Mouse (Mus musculus) MEL (cell line): ENCODE data around the gene Rtn3.

Experiments used
- EP300 ChIP-seq, 2 experiments: IDR thresholded peaks; 2 replicates each; pipeline ENCODE4 v1.6.1; 2011; ENCODE audit warnings: improper control_type of control experiment in 2 of 2, low read length in 2 of 2, low read depth in 1 of 2, mild to moderate bottlenecking in 1 of 2
- POLR2A ChIP-seq, 2 experiments: IDR thresholded peaks; 2 replicates each; pipeline ENCODE4 v1.6.1; 2011 to 2012; ENCODE audit warnings: low read length in 2 of 2, mild to moderate bottlenecking in 2 of 2, control low read depth in 1 of 2, improper control_type of control experiment in 1 of 2, low read depth in 1 of 2, moderate library complexity in 1 of 2; ENCODE audit not compliant: control insufficient read depth in 1 of 2, insufficient read depth in 1 of 2, poor library complexity in 1 of 2
- TAL1 ChIP-seq: IDR thresholded peaks from 2 replicates; pipeline ENCODE4 v1.6.1; 2012; ENCODE audit warnings: mild to moderate bottlenecking, inconsistent platforms, low read length, moderate library complexity, mixed read lengths

- TF ChIP-seq TAL1 (no peak), EP300 (IDR thresholded peaks at IDR 0.05; ENCODE audit: low read depth in 1 of 2, low read length in 2 of 2) (no peak), POLR2A (IDR thresholded peaks at IDR 0.05; ENCODE audit: control insufficient read depth in 1 of 2, insufficient read depth in 1 of 2, low read depth in 1 of 2, low read length in 2 of 2, poor library complexity in 1 of 2) (no peak)
Observed at GRCm38 (mm10) chr19:7445596-7445995, 37.5 kb downstream of the Rtn3 start.
